Mouse (Mus musculus) testis, adult 2 months (tissue): ENCODE results near the gene Dock8. TPM values are rescaled to one million over a fixed set of nuclear protein-coding genes. Genes with fewer than 3 reads are reported as not detected.

ENCODE experiments used
- H3K27ac ChIP-seq: fragments of 200-500 bp; 2 replicates; pipeline ENCODE4 v1.5.1; 2012; ENCODE audit warnings: low read depth, low read length; ENCODE audit not compliant: control insufficient read depth, insufficient read depth
- H3K27me3 ChIP-seq: fragments of 200-500 bp; 2 replicates; pipeline ENCODE4 v1.6.1; 2012; ENCODE audit warnings: mild to moderate bottlenecking, low read length, moderate library complexity; ENCODE audit not compliant: control insufficient read depth, insufficient read depth
- H3K36me3 ChIP-seq: fragments of 200-500 bp; 2 replicates; pipeline ENCODE4 v1.6.1; 2012; ENCODE audit warnings: mild to moderate bottlenecking, low read length; ENCODE audit not compliant: control insufficient read depth, insufficient read depth
- H3K4me1 ChIP-seq: fragments of 200-500 bp; 2 replicates; pipeline ENCODE4 v1.6.1; 2012; ENCODE audit warnings: low read length; ENCODE audit not compliant: control insufficient read depth, insufficient read depth
- H3K4me3 ChIP-seq: fragments of 200-500 bp; 2 replicates; pipeline ENCODE4 v1.5.1; 2012; ENCODE audit warnings: low read depth, mild to moderate bottlenecking, low read length, moderate library complexity, mixed read lengths; ENCODE audit not compliant: control insufficient read depth
- CTCF ChIP-seq: fragments of 200-500 bp; IDR thresholded peaks from 2 replicates; pipeline ENCODE4 v1.5.1; 2012; ENCODE audit warnings: low read depth, mild to moderate bottlenecking, inconsistent platforms, low read length, moderate library complexity; ENCODE audit not compliant: control insufficient read depth, insufficient read depth, insufficient replicate concordance
- POLR2A ChIP-seq: fragments of 200-500 bp; IDR thresholded peaks from 2 replicates; pipeline ENCODE4 v1.6.1; 2012; ENCODE audit warnings: low read depth, mild to moderate bottlenecking, inconsistent platforms, low read length, moderate library complexity; ENCODE audit not compliant: control insufficient read depth
- polyA plus RNA-seq: library from polyadenylated mRNA; depleted of rRNA; stranded (reverse); fragments of >200 nt; gene quantifications from 2 replicates; pipeline ENCODE4 v1.2.3, GENCODE M21; 2012

Dock8 gene
- polyA plus RNA-seq, 1 experiment, result 3.8 TPM

DNA sequence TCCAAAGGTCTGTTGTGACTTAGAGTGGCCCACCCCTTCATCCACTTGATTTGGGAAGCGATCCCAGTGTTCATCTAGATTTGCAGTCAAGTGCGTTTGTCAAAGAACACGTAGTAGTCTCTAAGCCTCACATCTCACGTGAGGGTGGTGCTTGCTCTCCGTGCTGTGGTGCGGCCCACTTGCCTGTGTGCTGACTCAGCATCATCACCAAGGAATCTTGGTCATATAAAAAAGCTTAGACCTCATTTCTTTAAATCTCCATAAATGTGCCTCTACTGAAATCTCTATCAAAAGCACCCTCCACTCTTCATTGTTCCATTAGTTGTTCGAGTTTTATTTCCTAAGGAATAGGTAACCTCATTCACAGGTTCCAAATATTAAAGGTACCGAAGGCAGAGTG is 107.0 kb downstream of the Dock8 start:
- TF ChIP-seq CTCF, result no peak
- no peak for TF ChIP-seq POLR2A
- H3K36me3 ChIP-seq, result no peaks in the 10 kb centered on the region
- no peaks in the 10 kb centered on the region for H3K4me1 ChIP-seq
- no peak overlapping the region for H3K4me3 ChIP-seq
- no peaks in the 10 kb centered on the region for H3K27me3 ChIP-seq
- H3K27ac ChIP-seq, result no peak overlapping the region

DNA sequence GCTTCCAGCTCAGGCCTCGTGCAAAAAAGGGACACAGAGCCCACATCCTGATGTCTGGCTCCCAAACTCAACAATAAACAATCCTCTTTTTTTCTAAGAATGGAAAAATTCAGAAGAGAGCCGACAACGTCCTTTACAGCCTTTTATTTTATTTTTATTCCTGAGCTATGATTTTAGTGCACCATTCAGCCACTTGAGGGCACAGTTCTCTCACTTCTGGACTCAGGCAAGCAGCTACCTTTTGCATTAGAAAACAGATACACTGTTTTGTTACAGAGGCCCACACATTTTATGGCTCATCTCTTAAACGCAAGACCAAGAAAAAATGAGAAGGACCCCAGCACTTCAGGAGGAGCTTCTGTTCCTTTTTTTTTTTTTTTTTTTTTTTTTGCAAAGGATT is 108.1 kb downstream of the Dock8 start:
- H3K4me1 ChIP-seq, result no peaks in the 10 kb centered on the region
- H3K4me3 ChIP-seq, result no peak overlapping the region
- no peak overlapping the region for H3K27ac ChIP-seq
- TF ChIP-seq CTCF (no peak), POLR2A (no peak)
- H3K36me3 ChIP-seq, result no peaks in the 10 kb centered on the region
- H3K27me3 ChIP-seq, result no peaks in the 10 kb centered on the region

DNA sequence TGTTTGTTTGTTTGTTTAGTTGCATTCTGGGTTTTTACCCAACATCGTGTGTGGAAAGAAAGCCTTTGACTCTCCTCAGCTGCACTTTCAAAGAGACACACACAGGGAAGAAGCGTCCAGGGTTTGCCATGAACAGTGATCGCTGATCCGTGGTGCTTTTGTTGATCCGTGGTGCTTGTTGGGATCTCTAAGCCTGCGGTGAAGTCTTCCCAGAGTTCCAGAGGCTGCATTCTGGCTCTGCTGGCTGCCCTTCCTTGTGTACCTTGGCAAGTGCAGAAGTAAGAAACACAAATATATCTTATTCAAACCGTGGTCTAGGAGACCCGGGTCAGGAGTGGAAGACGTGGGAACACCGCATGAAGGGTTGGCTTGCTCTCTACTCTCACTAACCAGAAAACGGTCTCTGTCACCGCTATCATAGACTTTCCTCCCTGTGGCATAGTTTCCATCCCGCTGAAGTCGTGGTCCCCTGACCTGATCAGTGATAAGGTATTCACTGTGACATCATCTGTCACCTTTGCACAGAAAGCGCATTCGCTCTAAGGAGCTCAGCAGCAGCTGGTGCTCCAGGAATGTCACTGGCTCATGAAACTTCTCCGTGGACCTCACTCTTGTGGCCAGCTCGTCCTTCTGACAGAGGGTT is 112.4 kb downstream of the Dock8 start:
- Histone ChIP-seq H3K27me3 (no peaks in the 10 kb centered on the region), H3K4me1 (no peaks in the 10 kb centered on the region), H3K27ac (no peak overlapping the region), H3K4me3 (no peak overlapping the region), H3K36me3 (no peaks in the 10 kb centered on the region)
- TF ChIP-seq CTCF (no peak), POLR2A (no peak)

DNA sequence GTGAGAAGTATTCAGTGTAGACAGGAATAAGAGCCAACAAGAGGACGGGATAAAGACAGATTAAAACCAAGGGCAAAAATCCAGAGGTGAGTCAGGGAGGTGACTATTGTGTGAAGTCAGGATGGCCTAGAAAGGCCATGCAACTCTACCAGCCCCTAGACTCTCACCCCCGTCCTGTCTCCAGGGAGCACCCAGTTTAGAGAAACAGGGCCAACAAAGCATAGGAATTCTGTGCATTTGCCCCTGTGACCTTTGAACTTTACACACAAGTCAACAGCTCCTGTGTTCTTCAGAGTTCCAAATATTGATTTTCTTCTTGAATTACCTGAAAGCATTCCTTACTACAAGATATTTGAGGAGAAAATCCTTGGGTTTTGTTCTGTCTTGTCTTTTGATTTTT is 117.6 kb downstream of the Dock8 start:
- Histone ChIP-seq H3K4me3 (no peak overlapping the region), H3K36me3 (no peaks in the 10 kb centered on the region), H3K27me3 (no peaks in the 10 kb centered on the region), H3K27ac (no peak overlapping the region), H3K4me1 (no peaks in the 10 kb centered on the region)
- no peak for TF ChIP-seq POLR2A
- TF ChIP-seq CTCF, result no peak

DNA sequence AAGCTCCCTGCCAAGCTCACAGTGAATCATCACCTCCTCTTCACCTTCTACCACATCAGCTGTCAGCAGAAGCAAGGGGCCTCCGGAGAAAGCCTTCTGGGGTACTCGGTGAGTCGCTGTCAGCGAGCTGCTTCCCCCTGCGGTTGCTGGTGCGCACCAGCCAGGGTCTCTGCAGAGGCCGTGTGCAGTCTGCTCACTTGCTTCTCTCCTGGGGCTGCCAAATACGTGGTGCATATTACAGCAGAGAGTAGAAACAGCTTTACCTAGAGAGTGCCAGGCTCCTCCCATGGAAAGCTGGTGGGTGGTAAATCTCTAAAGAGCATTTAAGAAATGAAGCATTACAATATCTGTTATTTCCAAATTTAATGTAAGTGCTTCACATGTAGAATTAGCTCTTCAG is 123.1 kb downstream of the Dock8 start:
- H3K4me3 ChIP-seq, result no peak overlapping the region
- H3K27ac ChIP-seq, result no peak overlapping the region
- no peaks in the 10 kb centered on the region for H3K4me1 ChIP-seq
- TF ChIP-seq POLR2A (no peak), CTCF (no peak)
- H3K36me3 ChIP-seq, result no peaks in the 10 kb centered on the region
- no peaks in the 10 kb centered on the region for H3K27me3 ChIP-seq

DNA sequence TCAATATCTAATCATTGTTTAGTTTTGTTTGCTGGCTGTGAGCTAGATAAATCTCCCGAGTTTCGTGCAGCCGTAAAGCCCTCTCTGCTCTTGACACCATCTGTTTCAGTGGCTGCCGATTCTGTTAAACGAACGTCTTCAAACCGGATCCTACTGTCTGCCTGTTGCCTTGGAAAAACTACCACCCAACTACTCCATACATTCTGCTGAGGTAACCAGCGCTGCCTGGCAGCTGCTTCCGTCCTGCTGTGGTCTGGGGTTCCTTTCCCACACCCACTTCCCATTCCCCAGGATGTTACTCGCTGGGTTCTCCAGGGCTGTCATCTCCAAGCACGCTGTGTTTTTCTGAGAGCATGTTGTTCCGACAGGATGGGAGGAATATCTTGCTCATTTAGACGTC is 123.7 kb downstream of the Dock8 start:
- no peak overlapping the region for H3K27ac ChIP-seq
- H3K4me3 ChIP-seq, result no peak overlapping the region
- TF ChIP-seq CTCF (no peak), POLR2A (no peak)
- H3K36me3 ChIP-seq, result no peaks in the 10 kb centered on the region
- no peaks in the 10 kb centered on the region for H3K4me1 ChIP-seq
- no peaks in the 10 kb centered on the region for H3K27me3 ChIP-seq

DNA sequence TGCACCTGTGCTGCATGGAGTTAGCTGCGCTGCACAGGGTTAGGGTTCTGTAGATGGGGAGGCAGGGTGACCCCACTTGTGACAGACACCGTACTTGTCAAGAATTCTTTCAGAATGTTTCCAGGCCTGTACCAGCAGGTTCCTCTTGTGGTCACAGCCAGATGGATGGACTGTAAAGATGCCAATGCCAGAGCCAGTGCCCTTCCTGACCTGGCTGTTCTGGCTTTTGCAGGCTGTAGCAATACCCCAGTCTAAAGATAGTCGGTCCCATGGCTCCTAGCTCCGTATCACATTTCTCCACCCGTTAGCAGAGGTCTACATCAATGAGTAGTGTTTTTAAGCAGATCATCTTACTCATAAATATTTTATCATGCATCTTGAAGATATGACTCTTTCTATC is 124.1 kb downstream of the Dock8 start:
- no peak overlapping the region for H3K27ac ChIP-seq
- no peak for TF ChIP-seq POLR2A
- TF ChIP-seq CTCF, result no peak
- no peaks in the 10 kb centered on the region for H3K27me3 ChIP-seq
- no peaks in the 10 kb centered on the region for H3K4me1 ChIP-seq
- H3K36me3 ChIP-seq, result no peaks in the 10 kb centered on the region
- no peak overlapping the region for H3K4me3 ChIP-seq

DNA sequence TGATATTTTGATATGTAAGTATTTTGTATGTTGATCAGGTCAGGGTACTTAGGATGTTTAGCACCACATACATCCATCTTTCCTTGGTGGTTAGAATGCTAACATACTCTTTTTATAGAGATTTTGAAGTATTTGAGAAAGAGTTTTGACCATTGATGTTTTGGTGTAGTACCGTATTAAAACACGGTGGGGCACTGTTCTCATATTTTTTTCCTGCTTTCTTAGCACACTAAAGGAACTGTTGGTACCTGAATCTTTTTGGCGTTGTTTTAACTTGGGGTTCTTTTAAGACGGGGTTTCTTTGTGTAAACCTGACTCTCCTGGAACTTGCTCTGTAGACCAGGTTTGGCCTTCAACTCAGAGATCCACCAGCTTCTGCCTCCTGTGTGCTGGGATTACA is 133.0 kb downstream of the Dock8 start:
- H3K4me3 ChIP-seq, result no peak overlapping the region
- no peak overlapping the region for H3K27ac ChIP-seq
- no peaks in the 10 kb centered on the region for H3K36me3 ChIP-seq
- no peaks in the 10 kb centered on the region for H3K4me1 ChIP-seq
- H3K27me3 ChIP-seq, result no peaks in the 10 kb centered on the region
- TF ChIP-seq CTCF, result no peak
- no peak for TF ChIP-seq POLR2A
